Mouse (Mus musculus): ENCODE data around the gene Pkdrej. TPM values are rescaled to one million over a fixed set of nuclear protein-coding genes. Genes with fewer than 3 reads are reported as not detected.

Pkdrej gene
- total RNA-seq, 2 experiments from 2014 or later, result 2.5 to 2.8 TPM

DNA sequence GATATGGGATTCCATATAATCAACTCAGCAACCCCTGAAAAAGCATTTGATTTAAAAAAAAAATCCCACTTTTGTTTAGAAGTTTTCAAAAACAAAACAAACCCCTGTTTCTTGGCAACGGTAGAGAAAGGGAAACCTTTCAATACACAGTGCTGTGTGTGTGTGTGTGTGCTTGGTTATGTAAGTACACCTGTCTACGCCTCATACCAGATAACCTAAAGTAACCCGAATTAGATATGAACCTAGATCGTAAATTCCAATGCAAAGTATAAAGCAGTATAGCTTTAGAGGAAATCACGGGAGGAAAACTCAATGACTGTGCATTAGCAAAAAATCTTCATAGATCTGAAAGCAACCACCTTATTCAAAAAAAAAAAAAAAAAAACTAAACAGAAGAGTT is 54.9 kb downstream of the Pkdrej start:
- no peak for DNase-seq

DNA sequence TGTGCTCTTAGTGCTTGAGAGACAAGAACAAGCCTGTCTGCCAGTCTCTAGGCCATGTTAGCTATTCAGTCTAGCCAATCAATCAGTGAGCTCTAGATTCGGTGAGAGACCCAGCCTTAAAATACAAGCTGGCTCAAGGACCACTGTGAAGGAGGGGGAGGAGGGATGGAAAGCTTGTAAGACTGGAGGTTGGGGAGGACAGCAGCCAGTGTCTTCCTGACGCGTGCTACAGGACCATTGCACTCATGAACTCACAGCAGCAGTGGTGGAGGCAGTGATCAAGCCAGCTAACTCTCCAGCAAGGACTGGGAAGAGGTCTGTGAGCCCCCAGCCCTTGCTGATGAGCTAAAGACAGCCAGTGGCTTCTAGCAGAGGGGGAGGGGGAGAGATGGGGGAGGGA is 56.5 kb downstream of the Pkdrej start:
- DNase-seq, result no peak

Other genes with a start within 250 kb of the Pkdrej start
- under 1 TPM; 0.21 to 0.27 TPM for gene Wnt7b, start 239.3 kb downstream of the Pkdrej start, total RNA-seq (2021)
- gene Ppara, start 86.8 kb downstream of the Pkdrej start, total RNA-seq (2021), result 10 to 100 TPM; 24.0 to 29.6 TPM
- 10 to 100 TPM; 37.9 to 45.1 TPM for gene Cdpf1, start 10.0 kb downstream of the Pkdrej start, total RNA-seq (2021)
- gene Ttc38, start 10.6 kb upstream of the Pkdrej start, total RNA-seq (2021), result 1 to 10 TPM; 5.2 to 5.3 TPM
- gene Gtse1, start 38.0 kb upstream of the Pkdrej start, total RNA-seq (2021), result 10 to 100 TPM; 15.2 to 16.9 TPM
- gene Trmu, start 57.6 kb upstream of the Pkdrej start, total RNA-seq (2021), result 10 to 100 TPM; 27.4 to 29.4 TPM
- gene Celsr1, start 212.0 kb upstream of the Pkdrej start, total RNA-seq (2021), result 10 to 100 TPM; 20.0 to 21.3 TPM
- 10 to 100 TPM; 30.1 to 33.6 TPM for gene Gramd4, start 236.0 kb upstream of the Pkdrej start, total RNA-seq (2021)